Mouse (Mus musculus): Measurements from ENCODE around the gene A630076J17Rik. TPM values are rescaled to one million over a fixed set of nuclear protein-coding genes. Genes with fewer than 3 reads are reported as not detected.

The A630076J17Rik gene
- polyA plus RNA-seq, 1 experiment from 2014 or later, result not detected

- WGBS, result 3% methylated on average over 43 of the region's 43 CpGs
- ATAC-seq (ENCODE audit: low FRiP score, low TSS enrichment), result peak; percentile 86
These were observed 48.3 kb downstream of the A630076J17Rik start, which contains the start of gene Lamtor5 for GRCm38 (mm10) chr3:107278479-107279269. Lamtor5 (plus strand) TSS chr3:107278858.

More at GRCm38 (mm10) chr3:107278479-107279269, 48.3 kb downstream of the A630076J17Rik start, which contains the start of gene Lamtor5:
- peak within 1 kb of the TSS; percentile 68 for H3K4me2 ChIP-seq (replicated peaks; ENCODE audit: low read depth, low read length)
- no peaks in the 10 kb centered on the region for H3K27me3 ChIP-seq (ENCODE audit: control insufficient read depth, insufficient read depth, low read length)
- H3K27ac ChIP-seq (ENCODE audit: low read depth, low read length), result no peak within 1 kb of the TSS
- H3K4me1 ChIP-seq (ENCODE audit: control insufficient read depth, insufficient read depth, low read length), result peaks cover 6% of the 10 kb centered on the region; the same call in 1 of the 2 replicates
- H3K4me3 ChIP-seq (ENCODE audit: low read length), result peak within 1 kb of the TSS; percentile 79
- H3K36me3 ChIP-seq (ENCODE audit: control insufficient read depth, insufficient read depth, low read length), result peaks cover 17% of the 10 kb centered on the region; the same call in 1 of the 2 replicates
- H3K9me3 ChIP-seq (ENCODE audit: control insufficient read depth, low read length), result no peaks in the 10 kb centered on the region
- peak within 1 kb of the TSS; percentile 74 for H3K9ac ChIP-seq (ENCODE audit: low read depth, low read length)

Other genes with a start within 250 kb of the A630076J17Rik start
- gene Kcna3, start 194.4 kb upstream of the A630076J17Rik start, polyA plus RNA-seq (2014; fragmentation: Nextera tagmentation; extraction: Ambion mirVana), result 0.91 and 1.6 TPM in 2 replicates
- gene Kcna2, start 129.5 kb upstream of the A630076J17Rik start, polyA plus RNA-seq (2014; fragmentation: Nextera tagmentation; extraction: Ambion mirVana), result 0.08 and 0.20 TPM in 2 replicates
- not detected in 2 replicates for gene Kcna10, start 47.6 kb upstream of the A630076J17Rik start, polyA plus RNA-seq (2014; fragmentation: Nextera tagmentation; extraction: Ambion mirVana)
- not detected in 2 replicates for gene Cym, start 8.9 kb upstream of the A630076J17Rik start, polyA plus RNA-seq (2014; fragmentation: Nextera tagmentation; extraction: Ambion mirVana)
- gene Prok1, start 9.1 kb downstream of the A630076J17Rik start, polyA plus RNA-seq (2014; fragmentation: Nextera tagmentation; extraction: Ambion mirVana), result 0.09 TPM in 1 of 2 replicates, not detected in the other
- 190 and 230 TPM in 2 replicates for gene Lamtor5, start 48.2 kb downstream of the A630076J17Rik start, polyA plus RNA-seq (2014; fragmentation: Nextera tagmentation; extraction: Ambion mirVana)
- 4.4 and 5.1 TPM in 2 replicates for gene Slc16a4, start 60.6 kb downstream of the A630076J17Rik start, polyA plus RNA-seq (2014; fragmentation: Nextera tagmentation; extraction: Ambion mirVana)
- gene Rbm15, start 103.1 kb downstream of the A630076J17Rik start, polyA plus RNA-seq (2014; fragmentation: Nextera tagmentation; extraction: Ambion mirVana), result 20.9 and 21.0 TPM in 2 replicates
- gene Kcnc4, start 228.9 kb downstream of the A630076J17Rik start, polyA plus RNA-seq (2014; fragmentation: Nextera tagmentation; extraction: Ambion mirVana), result 0.16 TPM in 1 of 2 replicates, not detected in the other

Measured in kidney, embryonic 14.5 days (tissue).